Mouse (Mus musculus) c-Kit-negative CD71-positive TER-119-positive erythroid progenitor cells, embryonic 14.5 days (primary cell): Measurements from ENCODE around the gene Mup21.
"Not testable (repeated sequence)": the region's sequence is repeated elsewhere in the genome, so short reads cannot be mapped to it uniquely, and the experiment has no call there.

Source experiments
- DNase-seq: peaks from one replicate; pipeline ENCODE4 v3.0.0-alpha.2; 2013; ENCODE audit warnings: low read depth, low spot score

Gene Mup21

DNA sequence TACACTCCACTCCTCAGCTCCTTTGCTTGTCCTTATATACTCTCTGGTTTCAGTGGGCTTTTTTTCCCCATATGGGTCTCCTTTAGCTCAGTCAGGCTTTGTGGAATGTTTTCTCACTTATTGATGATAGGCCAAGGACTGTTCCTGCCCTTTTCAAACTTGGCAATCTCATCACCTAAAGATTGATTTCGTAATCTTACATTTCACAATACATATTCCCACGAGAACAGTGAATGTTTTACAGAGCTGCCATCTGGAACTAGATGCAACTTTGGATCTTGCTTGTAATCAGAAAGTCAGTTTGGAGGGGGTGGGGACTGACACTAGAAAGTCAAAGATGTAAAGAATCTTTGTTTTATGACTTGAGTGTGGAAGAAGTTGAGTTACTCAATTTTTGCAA lies at the start of gene Mup21:
TSS of gene Mup21 (minus strand) at position 53 of the 400 bp plus-strand sequence.
- no peak for DNase-seq

DNA sequence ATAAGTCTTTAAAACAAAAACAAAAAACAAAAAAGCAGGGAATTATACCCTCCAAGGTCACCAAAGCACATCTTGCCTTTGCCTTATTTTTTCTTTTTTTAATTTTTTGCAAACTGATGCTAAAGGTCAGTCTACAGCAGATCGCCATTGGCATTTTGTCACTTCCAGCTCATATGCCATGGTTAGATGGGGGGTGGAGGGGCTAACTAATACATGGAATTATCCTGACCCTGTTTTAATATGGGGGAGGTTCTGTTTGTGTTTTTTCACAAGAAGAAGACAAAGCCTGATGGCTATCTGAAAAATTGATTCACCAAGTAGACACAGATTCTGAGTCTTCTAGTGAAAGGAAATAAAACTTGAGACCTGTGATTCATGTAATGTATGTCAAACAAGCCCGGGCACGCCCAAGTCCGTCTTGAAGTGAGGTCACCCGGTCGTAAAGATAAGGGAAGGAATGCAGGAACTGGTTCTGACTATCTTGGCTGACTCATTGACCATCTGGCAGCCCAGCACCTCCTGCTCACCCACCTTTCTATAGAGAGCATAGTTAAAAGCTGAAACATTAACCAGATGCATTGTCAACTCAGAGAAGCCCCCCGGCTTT lies 49.4 kb upstream of the Mup21 start:
- DNase-seq: no peak

DNA sequence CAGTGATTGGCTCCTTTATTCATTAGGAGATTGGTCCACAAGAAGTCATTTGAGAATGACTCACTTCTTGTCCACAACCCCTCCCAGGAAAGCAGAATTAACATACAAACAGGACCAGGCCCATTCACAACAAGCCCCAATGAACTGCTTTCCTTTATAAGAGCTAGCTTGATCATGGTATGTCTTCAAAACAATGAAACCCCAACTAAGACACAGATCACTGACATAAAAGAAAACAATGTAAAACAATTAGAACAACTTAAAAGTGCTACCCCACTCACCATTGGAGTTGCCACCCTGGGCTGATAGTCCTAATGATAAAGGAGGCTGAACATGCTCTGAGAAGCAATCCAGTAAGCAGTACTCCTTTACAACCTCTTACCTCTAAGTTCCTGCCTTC lies 38.1 kb upstream of the Mup21 start:
- DNase-seq: no peak

DNA sequence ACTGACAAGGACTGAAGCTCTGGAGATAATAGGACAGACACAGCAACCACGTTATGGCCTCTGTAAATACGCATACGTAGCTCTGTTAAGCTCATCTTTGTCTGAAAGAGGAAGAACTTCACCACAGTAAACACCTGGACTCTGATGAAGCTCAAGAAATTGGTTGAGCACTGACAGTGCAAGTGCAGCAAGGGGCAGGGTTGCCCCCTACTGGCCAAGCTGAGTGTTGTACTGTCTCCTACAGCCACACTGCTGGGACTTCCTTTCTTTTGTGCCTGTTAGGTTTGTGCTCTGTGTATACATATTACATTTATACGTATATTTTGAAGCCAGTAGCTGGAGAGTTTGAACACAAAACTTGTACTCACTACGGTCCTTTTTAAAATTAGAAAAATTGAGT lies 26.6 kb upstream of the Mup21 start:
- DNase-seq: no peak

DNA sequence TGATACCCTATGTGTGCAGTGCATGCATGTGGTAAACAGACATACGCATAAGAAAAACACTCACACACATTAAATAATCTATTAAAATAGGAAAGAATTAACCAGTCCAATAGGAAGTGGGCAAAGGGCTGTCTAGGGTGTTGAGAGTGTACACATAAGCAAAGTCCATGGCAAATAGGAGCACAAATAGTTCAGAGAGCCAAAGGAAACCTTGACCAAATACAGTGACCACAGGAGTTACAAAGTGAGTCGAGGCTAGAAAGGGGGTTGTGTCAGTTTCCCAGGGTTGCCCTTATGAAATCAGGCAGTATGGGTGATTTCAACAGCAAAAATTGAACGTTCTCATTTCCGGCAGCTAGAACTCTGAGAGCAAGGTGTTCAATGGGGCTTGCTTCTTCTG lies 23.8 kb upstream of the Mup21 start:
- DNase-seq: no peak

GRCm38 (mm10) chr4:62167636-62168035 lies 17.0 kb upstream of the Mup21 start:
- DNase-seq: not testable (repeated sequence)

DNA sequence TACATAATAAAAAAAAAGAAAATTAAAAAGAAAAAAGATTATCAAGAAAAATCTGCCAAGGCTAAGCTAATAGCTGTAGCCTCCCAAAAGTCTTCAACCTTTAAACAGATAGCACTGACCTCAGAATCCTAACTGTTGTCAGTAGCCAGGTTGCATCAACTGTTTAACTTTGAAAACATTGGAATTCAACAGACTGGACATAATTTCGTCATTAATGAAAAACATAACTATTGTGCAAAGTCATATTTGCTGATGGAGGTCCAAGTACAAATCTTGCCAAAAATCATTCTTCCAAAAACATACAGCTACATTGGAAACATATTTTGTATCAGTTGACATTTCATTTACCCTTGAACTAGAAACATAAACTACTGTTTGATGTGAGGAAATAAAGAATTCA lies 7.7 kb upstream of the Mup21 start:
- DNase-seq: no peak

- no peak for DNase-seq
Observed at GRCm38 (mm10) chr4:62133706-62134105, 17.0 kb downstream of the Mup21 start.

DNA sequence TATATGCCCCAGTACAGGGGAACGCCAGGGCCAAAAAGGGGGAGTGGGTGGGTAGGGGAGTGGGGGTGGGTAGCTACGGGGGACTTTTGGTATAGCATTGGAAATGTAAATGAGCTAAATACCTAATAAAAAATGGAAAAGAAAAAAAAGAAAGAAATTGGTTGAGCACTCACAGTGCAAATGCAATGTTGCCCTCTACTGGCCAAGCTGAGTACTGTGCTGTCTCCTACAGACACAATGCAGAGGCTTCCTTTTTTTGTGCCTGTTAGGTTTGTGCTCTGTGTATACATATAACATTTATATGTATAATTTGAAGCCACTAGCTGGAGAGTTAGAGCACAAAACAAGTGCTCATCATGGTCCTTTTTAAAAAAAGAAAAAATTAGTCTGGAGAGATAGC lies 47.3 kb downstream of the Mup21 start:
- DNase-seq: not testable (repeated sequence)
